Comparison of ENCODE assay signal across 21 mouse cellular contexts in the genomic region with DNA sequence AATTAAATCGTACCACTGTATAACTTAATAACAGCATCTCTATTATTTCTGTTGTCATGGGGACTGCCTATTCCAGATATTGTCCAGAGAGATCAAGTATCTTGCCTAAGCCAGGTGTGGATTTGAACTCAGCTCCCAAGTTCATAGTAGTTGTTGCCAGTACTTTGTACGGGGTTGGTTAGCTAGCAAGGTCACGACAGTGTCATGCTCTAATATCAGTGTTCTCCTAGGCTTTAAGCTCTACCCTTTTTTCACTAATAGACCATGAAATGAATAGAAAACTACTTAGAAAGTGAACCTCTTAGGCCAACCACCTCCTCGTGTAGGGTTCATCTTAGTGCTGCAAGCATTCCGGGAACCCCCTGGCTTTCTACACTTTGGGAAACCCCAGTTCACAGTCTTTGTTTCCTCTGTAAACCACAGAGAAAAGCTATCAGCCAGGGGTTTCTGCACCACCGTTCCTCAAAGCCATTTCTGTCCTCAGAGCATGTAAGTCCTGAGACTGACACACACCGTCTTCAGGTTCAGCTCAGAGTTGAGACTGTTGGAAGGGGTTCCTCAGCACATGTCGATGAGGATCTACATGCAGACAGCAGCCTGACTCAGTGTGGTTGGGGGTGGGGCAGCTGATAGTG.
A peak's percentile ranks its signal among the peaks of the same experiment; 100 is the strongest.
DNase-seq lines count a peak whose midpoint lies in the region; ATAC-seq lines count a peak whose summit lies in the region.
"Had no signal": no experiment of that assay in that cellular context is flagged by ENCODE, and none has a peak within 500 bp of the region (broad histone marks: within the 10 kb centered on the region; RNA-seq: fewer than 3 reads in every experiment).

No protein-coding gene starts in this region.

- DNase-seq in thymus, postnatal 25 days: peak; percentile 8
- DNase-seq in thymus, adult 18-20 months: no peak
- DNase-seq in splenic B cell, adult 2 months (ENCODE audit: low read depth, low spot score): peak; percentile 70
- DNase-seq in neural tube, embryonic 10.5 days (ENCODE audit: extremely low spot score, low spot score): no peak
- no peak for DNase-seq in heart, postnatal 10 days
- DNase-seq in midbrain, embryonic 10.5 days (ENCODE audit: low spot score): no peak
- DNase-seq: cerebellum, adult 9-10 months; kidney, adult 11 months; lung, postnatal 10 days had no signal

- ATAC-seq in megakaryocyte, adult 5-6 weeks (ENCODE audit: poor library complexity, severe bottlenecking): peak; percentile 4; the same call in 1 of the 2 replicates
- ATAC-seq: forebrain, embryonic 16.5 days; hindbrain, embryonic 16.5 days had no signal

- intact Hi-C loops in heart, postnatal 10 days (cut with DNase I): no loop called here

- H3K27me3 ChIP-seq in splenic B cell, adult 2 months (ENCODE audit: control insufficient read depth, insufficient read depth, low read length, poor library complexity, severe bottlenecking): no peaks in the 10 kb centered on the region
- no peaks in the 10 kb centered on the region for H3K27me3 ChIP-seq in midbrain, embryonic 10.5 days (ENCODE audit: low read depth, poor library complexity, severe bottlenecking)
- H3K27me3 ChIP-seq: embryonic facial prominence, embryonic 15.5 days; heart, embryonic 12.5 days; limb, embryonic 15.5 days; liver, embryonic 15.5 days; neural tube, embryonic 15.5 days; stomach, embryonic 15.5 days had no signal

- H3K27ac ChIP-seq in brown adipose tissue, adult 24 weeks (replicated peaks; ENCODE audit: low read depth, low read length): peak overlapping the region; percentile 33; the same call in 1 of the 2 replicates
- no peak overlapping the region for H3K27ac ChIP-seq in midbrain, embryonic 10.5 days (replicated peaks)
- H3K27ac ChIP-seq: embryonic facial prominence, embryonic 15.5 days; kidney, postnatal 0 days; limb, embryonic 15.5 days; liver, embryonic 15.5 days; neural tube, embryonic 15.5 days; stomach, embryonic 15.5 days had no signal

- WGBS in midbrain, embryonic 10.5 days: 86% methylated on average over 8 of the region's 8 CpGs

- no peak overlapping the region for H3K4me3 ChIP-seq in brown adipose tissue, adult 24 weeks (ENCODE audit: insufficient read depth, low read depth, low read length)
- no peak overlapping the region for H3K4me3 ChIP-seq in midbrain, embryonic 10.5 days
- H3K4me3 ChIP-seq: embryonic facial prominence, embryonic 15.5 days; heart, embryonic 12.5 days; limb, embryonic 15.5 days; liver, embryonic 15.5 days; neural tube, embryonic 15.5 days; stomach, embryonic 15.5 days had no signal

- H3K36me3 ChIP-seq in splenic B cell, adult 2 months (ENCODE audit: control insufficient read depth, insufficient read depth, low read length, poor library complexity, severe bottlenecking): no peaks in the 10 kb centered on the region
- H3K36me3 ChIP-seq in midbrain, embryonic 10.5 days: no peaks in the 10 kb centered on the region
- H3K36me3 ChIP-seq: embryonic facial prominence, embryonic 15.5 days; G1E; heart, embryonic 12.5 days; limb, embryonic 15.5 days; liver, embryonic 15.5 days; neural tube, embryonic 15.5 days; stomach, embryonic 15.5 days had no signal

- H3K4me1 ChIP-seq in brown adipose tissue, adult 24 weeks (ENCODE audit: control insufficient read depth, insufficient read depth, insufficient read length, low read length): peaks cover 11% of the 10 kb centered on the region
- peaks cover 17% of the 10 kb centered on the region for H3K4me1 ChIP-seq in midbrain, embryonic 10.5 days

- no peaks in the 10 kb centered on the region for H3K9me3 ChIP-seq in midbrain, embryonic 10.5 days (replicated peaks)
- H3K9me3 ChIP-seq: embryonic facial prominence, embryonic 15.5 days; heart, embryonic 12.5 days; limb, embryonic 15.5 days; liver, embryonic 15.5 days; neural tube, embryonic 15.5 days; stomach, embryonic 15.5 days had no signal

Comparison
In these comparisons a context has a peak if more than half of its experiments do, and no peak if none do; other contexts are left out.
1. DNase-seq: peak in thymus, postnatal 25 days (single experiment) and splenic B cell, adult 2 months (single experiment); none in thymus, adult 18-20 months (0 of 2), neural tube, embryonic 10.5 days (single experiment), heart, postnatal 10 days (0 of 2) and midbrain, embryonic 10.5 days (single experiment).